Mouse (Mus musculus) heart, embryonic 12.5 days (tissue): Measurements from ENCODE around the gene Olfr1247. TPM values are rescaled to one million over a fixed set of nuclear protein-coding genes. Genes with fewer than 3 reads are reported as not detected.
"Not testable (repeated sequence)": the region's sequence is repeated elsewhere in the genome, so short reads cannot be mapped to it uniquely, and the experiment has no call there.

ENCODE experiments used
- ATAC-seq: fragments of 200-750 bp; cut with Nextera tagmentation; 2 replicates; pipeline ENCODE4 v1.8.0; 2017; ENCODE audit warnings: moderate TSS enrichment, moderate library complexity; ENCODE audit not compliant: insufficient number of reproducible peaks, low FRiP score
- H3K27ac ChIP-seq: fragments of 300-500 bp; sonication (generic); 2 replicates; pipeline ENCODE4 v1.5.1; 2016; ENCODE audit warnings: mild to moderate bottlenecking, moderate library complexity; ENCODE audit not compliant: poor library complexity, severe bottlenecking
- H3K27me3 ChIP-seq: fragments of 300-500 bp; sonication (generic); replicated peaks from 2 replicates; pipeline ENCODE4 v1.6.1; 2016; ENCODE audit warnings: mild to moderate bottlenecking, moderate library complexity
- H3K36me3 ChIP-seq: fragments of 300-500 bp; sonication (generic); 2 replicates; pipeline ENCODE4 v1.6.1; 2016; ENCODE audit warnings: mild to moderate bottlenecking, moderate library complexity
- H3K4me1 ChIP-seq: fragments of 300-500 bp; sonication (generic); replicated peaks from 2 replicates; pipeline ENCODE4 v1.6.1; 2016; ENCODE audit warnings: mild to moderate bottlenecking
- H3K4me2 ChIP-seq: fragments of 300-500 bp; sonication (generic); 2 replicates; pipeline ENCODE4 v1.6.1; 2016; ENCODE audit warnings: mild to moderate bottlenecking, moderate library complexity
- H3K4me3 ChIP-seq: fragments of 300-500 bp; sonication (generic); 2 replicates; pipeline ENCODE4 v1.5.1; 2016; ENCODE audit warnings: mild to moderate bottlenecking
- H3K9ac ChIP-seq: fragments of 300-500 bp; sonication (generic); 2 replicates; pipeline ENCODE4 v1.6.1; 2016; ENCODE audit warnings: mild to moderate bottlenecking, moderate library complexity
- H3K9me3 ChIP-seq: fragments of 300-500 bp; sonication (generic); replicated peaks from 2 replicates; pipeline ENCODE4 v1.6.1; 2016; ENCODE audit warnings: mild to moderate bottlenecking, moderate library complexity
- WGBS: fragments of 180-500 bp; shearing (Covaris S2); methylation state at CpG from one replicate; pipeline ENCODE4 v1.1.7; 2016; 5-methylcytosine and 5-hydroxymethylcytosine counted together
- polyA plus RNA-seq: library from polyadenylated mRNA; unstranded; fragments of >200 nt; fragmentation: Nextera tagmentation; extraction: Ambion mirVana; gene quantifications from 2 replicates; pipeline ENCODE4 v1.2.1, GENCODE M21; 2016

Gene Olfr1247
- not detected in 2 replicates for polyA plus RNA-seq

DNA sequence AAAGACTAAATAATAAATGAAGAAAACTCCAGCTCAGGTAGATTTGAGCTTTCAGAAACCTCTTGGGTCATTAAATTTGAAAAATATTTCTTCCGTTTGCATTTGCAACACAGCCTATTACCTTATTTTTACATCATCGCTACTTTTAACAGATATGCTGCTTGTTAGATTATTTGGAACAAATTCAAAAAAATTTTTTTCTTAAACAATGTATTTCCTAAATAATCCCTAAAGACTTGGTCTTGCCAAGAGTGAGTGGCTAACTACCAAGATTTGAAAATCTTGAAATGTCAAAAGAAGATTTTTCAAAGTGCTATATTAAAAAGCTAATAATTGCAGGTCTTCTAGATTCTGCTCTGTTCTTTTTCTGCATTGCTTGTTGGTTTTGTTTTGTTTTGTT lies at the start of gene Olfr1247:
TSS of gene Olfr1247 (minus strand) at position 101 of the 400 bp plus-strand sequence.
- no peaks in the 10 kb centered on the region for H3K27me3 ChIP-seq
- no peak within 1 kb of the TSS for H3K4me2 ChIP-seq
- H3K36me3 ChIP-seq, result no peaks in the 10 kb centered on the region
- WGBS, result 90% methylated on average over 2 of the region's 2 CpGs
- H3K9me3 ChIP-seq, result no peaks in the 10 kb centered on the region
- H3K27ac ChIP-seq, result no peak within 1 kb of the TSS
- no peak within 1 kb of the TSS for H3K4me3 ChIP-seq
- ATAC-seq, result no peak
- H3K9ac ChIP-seq, result no peak within 1 kb of the TSS
- no peaks in the 10 kb centered on the region for H3K4me1 ChIP-seq

DNA sequence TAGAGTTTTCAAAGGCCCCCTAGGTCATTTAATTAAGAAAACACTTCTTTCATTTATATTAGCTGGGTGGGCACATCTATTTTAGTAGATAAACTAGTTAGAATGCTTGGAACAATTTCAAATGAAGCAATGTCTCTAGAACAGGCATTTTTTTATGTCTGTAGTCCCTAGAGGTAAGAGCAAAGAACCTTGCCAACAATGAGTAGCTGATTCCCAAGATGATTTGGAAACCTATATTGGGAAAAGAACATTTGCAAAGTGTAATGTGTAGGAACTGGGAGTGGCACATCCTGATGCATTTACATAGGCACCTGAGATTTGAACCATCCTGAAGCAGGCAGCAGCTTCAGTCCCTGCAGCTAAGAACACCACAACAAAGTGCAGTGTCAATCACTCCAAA lies 47.4 kb upstream of the Olfr1247 start, which contains the start of gene Olfr1250:
TSS of gene Olfr1250 (minus strand) at position 101 of the 400 bp plus-strand sequence.
- no peaks in the 10 kb centered on the region for H3K9me3 ChIP-seq
- no peaks in the 10 kb centered on the region for H3K27me3 ChIP-seq
- no peak for ATAC-seq
- H3K4me1 ChIP-seq, result no peaks in the 10 kb centered on the region
- no peak within 1 kb of the TSS for H3K9ac ChIP-seq
- H3K36me3 ChIP-seq, result no peaks in the 10 kb centered on the region
- no peak within 1 kb of the TSS for H3K4me3 ChIP-seq
- no peak within 1 kb of the TSS for H3K27ac ChIP-seq
- no peak within 1 kb of the TSS for H3K4me2 ChIP-seq

DNA sequence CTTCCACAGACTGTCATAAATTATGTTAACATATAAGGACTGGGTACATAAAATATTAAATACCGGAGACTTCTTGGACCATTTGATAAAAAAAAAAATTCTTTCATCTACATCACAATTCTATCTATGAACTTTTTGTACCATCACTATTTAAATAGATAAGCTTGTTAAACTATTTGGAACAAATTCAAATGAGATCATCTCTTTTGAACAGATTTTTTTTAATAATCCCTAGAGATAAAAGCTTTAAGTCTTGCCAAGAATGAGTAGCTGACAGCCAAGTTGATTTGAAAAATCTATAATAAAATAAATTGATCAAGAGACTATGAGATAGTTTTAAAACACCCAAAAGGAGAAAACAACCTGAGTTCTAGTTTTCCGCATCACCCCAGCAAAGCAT lies 21.0 kb upstream of the Olfr1247 start, which contains the start of gene Olfr1249:
TSS of gene Olfr1249 (minus strand) at position 101 of the 400 bp plus-strand sequence.
- ATAC-seq, result no peak
- Histone ChIP-seq H3K4me2 (no peak within 1 kb of the TSS), H3K27me3 (no peaks in the 10 kb centered on the region), H3K36me3 (no peaks in the 10 kb centered on the region), H3K4me1 (no peaks in the 10 kb centered on the region), H3K27ac (no peak within 1 kb of the TSS), H3K4me3 (no peak within 1 kb of the TSS), H3K9me3 (no peaks in the 10 kb centered on the region), H3K9ac (no peak within 1 kb of the TSS)
- WGBS, result 89% methylated on average over 2 of the region's 2 CpGs

DNA sequence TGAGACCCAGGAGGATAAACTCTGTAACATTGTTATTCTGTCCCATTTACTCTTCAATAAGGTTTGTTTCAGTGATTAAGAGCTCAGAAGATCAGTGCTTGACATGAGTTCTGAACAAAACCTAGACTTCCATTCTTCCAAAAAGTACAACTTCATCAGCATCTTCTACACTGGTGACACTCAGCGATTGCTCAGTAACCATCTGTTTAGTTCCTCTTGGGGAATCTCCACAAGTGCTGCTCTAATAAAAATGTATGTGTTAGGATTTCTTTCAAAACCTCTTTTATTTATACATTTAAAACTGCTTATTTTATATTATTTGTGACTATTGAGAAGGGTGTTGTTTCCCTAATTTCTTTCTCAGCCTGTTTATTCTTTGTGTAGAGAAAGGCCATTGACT lies 4.2 kb upstream of the Olfr1247 start, which contains the start of gene Olfr1248:
TSS of gene Olfr1248 (minus strand) at position 101 of the 400 bp plus-strand sequence.
- H3K27ac ChIP-seq, H3K9ac ChIP-seq, H3K4me1 ChIP-seq, ATAC-seq, H3K4me2 ChIP-seq, H3K9me3 ChIP-seq, H3K27me3 ChIP-seq, H3K36me3 ChIP-seq, H3K4me3 ChIP-seq: not testable (repeated sequence)
- 74% methylated on average over 1 of the region's 1 CpGs for WGBS

DNA sequence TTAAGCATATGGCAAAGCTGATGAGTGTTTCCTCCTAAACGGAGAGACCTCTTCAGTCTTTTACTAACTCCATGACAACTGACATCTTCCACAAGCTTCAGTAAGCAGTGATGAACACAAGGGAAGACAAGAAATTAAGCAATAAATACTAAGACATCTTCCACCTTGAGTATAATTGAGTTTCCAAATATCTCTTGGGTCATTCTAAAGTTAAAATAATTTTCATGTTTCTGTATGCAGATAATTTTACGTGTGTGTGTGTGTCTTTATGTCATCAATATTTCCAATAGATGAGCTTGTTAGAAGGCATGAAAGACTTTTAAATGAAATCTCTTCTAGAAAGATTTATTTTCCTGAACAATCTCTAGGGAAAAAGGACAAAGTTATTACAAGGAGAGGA lies 20.9 kb downstream of the Olfr1247 start, which contains the start of gene Olfr1246:
TSS of gene Olfr1246 (minus strand) at position 101 of the 400 bp plus-strand sequence.
- no peak within 1 kb of the TSS for H3K27ac ChIP-seq
- no peaks in the 10 kb centered on the region for H3K4me1 ChIP-seq
- no peaks in the 10 kb centered on the region for H3K9me3 ChIP-seq
- WGBS, result 67% methylated on average over 2 of the region's 2 CpGs
- H3K9ac ChIP-seq, result no peak within 1 kb of the TSS
- no peak for ATAC-seq
- no peaks in the 10 kb centered on the region for H3K27me3 ChIP-seq
- H3K4me3 ChIP-seq, result no peak within 1 kb of the TSS
- no peak within 1 kb of the TSS for H3K4me2 ChIP-seq
- H3K36me3 ChIP-seq, result no peaks in the 10 kb centered on the region

DNA sequence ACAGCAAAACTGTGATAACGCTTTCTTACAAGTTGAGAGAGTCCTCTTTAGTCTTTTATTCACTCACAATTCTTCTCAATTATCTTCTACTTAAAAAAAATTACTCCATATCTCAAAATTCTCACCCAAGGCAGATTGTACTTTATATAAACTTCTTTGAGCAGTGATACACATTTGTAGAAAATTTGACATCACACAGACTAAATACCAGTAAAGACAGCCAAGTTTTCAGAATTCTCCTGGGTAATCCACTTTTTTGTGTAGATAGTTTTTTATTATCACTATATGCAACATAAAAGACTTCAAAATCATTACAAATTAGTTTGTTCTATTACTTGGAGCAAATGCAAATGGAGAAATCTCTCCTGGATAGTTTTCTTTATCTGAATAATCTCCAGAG lies 35.6 kb downstream of the Olfr1247 start, which contains the start of gene Olfr1245:
TSS of gene Olfr1245 (minus strand) at position 101 of the 400 bp plus-strand sequence.
- H3K27me3 ChIP-seq, result no peaks in the 10 kb centered on the region
- no peak within 1 kb of the TSS for H3K4me3 ChIP-seq
- no peaks in the 10 kb centered on the region for H3K9me3 ChIP-seq
- no peaks in the 10 kb centered on the region for H3K4me1 ChIP-seq
- no peak within 1 kb of the TSS for H3K4me2 ChIP-seq
- no peak within 1 kb of the TSS for H3K9ac ChIP-seq
- no peak for ATAC-seq
- no peak within 1 kb of the TSS for H3K27ac ChIP-seq
- WGBS, result 77% methylated on average over 1 of the region's 1 CpGs
- no peaks in the 10 kb centered on the region for H3K36me3 ChIP-seq

DNA sequence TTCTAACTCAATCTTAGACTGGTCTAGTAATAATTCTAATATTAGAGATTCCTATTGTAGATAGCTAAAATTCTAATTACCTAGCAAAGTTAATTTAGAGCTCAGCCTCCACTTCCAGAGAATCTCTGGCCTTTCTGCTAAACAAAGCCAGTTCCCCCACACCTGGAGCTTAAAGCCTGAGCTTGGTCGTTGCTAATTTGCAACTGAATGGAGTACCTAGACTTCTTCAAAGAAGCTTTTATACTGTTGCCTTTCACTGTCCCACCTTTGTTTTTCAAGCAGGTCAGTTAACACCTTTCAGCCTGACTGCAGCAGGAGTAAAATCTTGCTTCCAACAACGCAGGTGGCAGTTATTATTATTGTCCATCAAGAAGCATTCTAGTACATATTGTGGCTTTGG lies 51.2 kb downstream of the Olfr1247 start:
- not testable (repeated sequence) for H3K4me3 ChIP-seq, H3K27ac ChIP-seq, H3K36me3 ChIP-seq, H3K4me2 ChIP-seq, H3K27me3 ChIP-seq, ATAC-seq, H3K9ac ChIP-seq, H3K9me3 ChIP-seq, H3K4me1 ChIP-seq
- 52% methylated on average over 2 of the region's 2 CpGs for WGBS

Other genes starting within 250 kb of the Olfr1247 start
- not detected in 2 replicates for gene Olfr1234, start 249.3 kb downstream of the Olfr1247 start, polyA plus RNA-seq
- not detected in 2 replicates for gene Olfr1238, start 204.5 kb downstream of the Olfr1247 start, polyA plus RNA-seq
- not detected in 2 replicates for gene Olfr1239, start 193.7 kb downstream of the Olfr1247 start, polyA plus RNA-seq
- not detected in 2 replicates for gene Olfr1240, start 171.1 kb downstream of the Olfr1247 start, polyA plus RNA-seq
- gene Olfr1241, start 127.0 kb downstream of the Olfr1247 start, polyA plus RNA-seq, result not detected in 2 replicates
- not detected in 2 replicates for gene Olfr1242, start 115.8 kb downstream of the Olfr1247 start, polyA plus RNA-seq
- gene Olfr1243, start 82.6 kb downstream of the Olfr1247 start, polyA plus RNA-seq, result not detected in 2 replicates
- gene Olfr1245, start 35.7 kb downstream of the Olfr1247 start, polyA plus RNA-seq, result not detected in 2 replicates
- not detected in 2 replicates for gene Olfr1246, start 21.0 kb downstream of the Olfr1247 start, polyA plus RNA-seq
- not detected in 2 replicates for gene Olfr1248, start 4.1 kb upstream of the Olfr1247 start, polyA plus RNA-seq
- not detected in 2 replicates for gene Olfr1249, start 20.9 kb upstream of the Olfr1247 start, polyA plus RNA-seq
- not detected in 2 replicates for gene Olfr1250, start 47.3 kb upstream of the Olfr1247 start, polyA plus RNA-seq
- not detected in 2 replicates for gene Olfr1251, start 57.8 kb upstream of the Olfr1247 start, polyA plus RNA-seq
- not detected in 2 replicates for gene Olfr1252, start 110.9 kb upstream of the Olfr1247 start, polyA plus RNA-seq
- gene Olfr1253, start 143.0 kb upstream of the Olfr1247 start, polyA plus RNA-seq, result not detected in 2 replicates
- not detected in 2 replicates for gene Olfr1254, start 179.5 kb upstream of the Olfr1247 start, polyA plus RNA-seq
- not detected in 2 replicates for gene Olfr1255, start 197.9 kb upstream of the Olfr1247 start, polyA plus RNA-seq
- gene Olfr1256, start 227.4 kb upstream of the Olfr1247 start, polyA plus RNA-seq, result not detected in 2 replicates
- gene Olfr48, start 234.1 kb upstream of the Olfr1247 start, polyA plus RNA-seq, result not detected in 2 replicates